Mouse (Mus musculus): ENCODE measurements around the gene Usp12. TPM values are rescaled to one million over a fixed set of nuclear protein-coding genes. Genes with fewer than 3 reads are reported as not detected.

Usp12 gene
- polyA plus RNA-seq (2016; fragmentation: Nextera tagmentation; extraction: Ambion mirVana): 13.1 and 15.4 TPM in 2 replicates

DNA sequence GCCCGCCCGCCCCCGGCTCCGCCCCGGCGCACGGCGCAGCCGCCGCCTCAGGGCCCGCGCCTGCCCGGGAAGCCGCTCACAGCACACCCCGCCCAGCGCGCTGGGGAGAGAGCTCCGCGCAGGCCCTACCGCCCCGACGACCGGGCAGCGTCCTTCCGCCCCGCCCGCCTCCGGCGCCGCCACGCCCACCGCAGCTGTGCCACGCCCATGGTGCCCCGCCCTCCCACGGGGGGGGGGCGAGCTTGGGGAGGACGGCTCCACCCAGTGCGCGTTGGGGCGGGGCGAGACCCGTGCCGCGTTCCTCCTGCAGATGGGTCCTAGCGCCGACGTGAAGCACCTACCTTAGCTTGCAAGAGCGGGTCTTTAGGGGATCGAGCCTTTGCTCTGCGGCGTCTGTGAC, at the start of gene Usp12:
TSS of gene Usp12 (minus strand) at position 154 of the 400 bp plus-strand sequence.
- H3K36me3 ChIP-seq: no peaks in the 10 kb centered on the region
- no peaks in the 10 kb centered on the region for H3K9me3 ChIP-seq
- H3K27ac ChIP-seq: peak within 1 kb of the TSS; percentile 95
- H3K27me3 ChIP-seq (ENCODE audit: insufficient read depth, poor library complexity, severe bottlenecking): no peaks in the 10 kb centered on the region
- H3K4me1 ChIP-seq (replicated peaks): peaks cover 42% of the 10 kb centered on the region
- peak; percentile 99 for DNase-seq (ENCODE audit: low spot score)
- under 1% methylated on average over 45 of the region's 51 CpGs for WGBS
- H3K4me3 ChIP-seq: peak within 1 kb of the TSS; percentile 96

DNA sequence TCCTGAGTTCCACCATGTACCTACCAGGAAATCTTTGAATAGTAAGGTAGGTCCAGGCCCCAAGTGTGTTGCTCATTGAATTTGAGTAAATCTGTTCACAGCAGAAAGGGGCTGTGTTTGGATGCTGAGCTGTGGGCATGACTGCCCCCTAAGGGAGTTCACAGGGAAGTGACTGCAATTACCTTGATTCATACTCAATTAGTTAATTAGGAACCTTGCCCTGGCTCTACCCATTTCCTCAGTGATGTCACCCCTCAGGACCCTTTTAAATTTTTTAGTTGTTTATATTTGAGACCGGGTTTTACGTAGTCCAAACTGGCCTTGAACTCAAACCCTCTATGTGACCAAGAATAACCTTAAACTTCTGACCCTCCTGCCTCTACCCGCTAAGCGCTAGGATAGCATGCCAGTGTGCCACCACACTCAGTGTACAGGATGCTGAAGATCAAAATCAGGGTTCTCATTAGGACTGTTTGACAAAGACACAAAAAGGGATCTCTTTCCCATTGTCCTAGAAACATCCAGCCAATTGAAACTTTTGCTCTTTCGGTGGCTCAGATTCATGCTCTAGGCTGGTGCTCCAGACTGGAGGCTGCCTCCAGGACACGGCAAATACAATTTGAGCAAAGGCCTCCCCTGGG, 49.6 kb upstream of the Usp12 start:
- WGBS: 8% methylated on average over 6 of the region's 6 CpGs
- DNase-seq (ENCODE audit: low spot score): no peak

GRCm38 (mm10) chr5:146841996-146842395, 47.2 kb upstream of the Usp12 start:
- Histone ChIP-seq H3K9me3 (no peaks in the 10 kb centered on the region), H3K36me3 (peaks cover 35% of the 10 kb centered on the region), H3K27me3 (ENCODE audit: insufficient read depth, poor library complexity, severe bottlenecking) (no peaks in the 10 kb centered on the region; the same call in 1 of the 2 replicates), H3K27ac (no peak overlapping the region), H3K4me1 (replicated peaks) (peaks cover 31% of the 10 kb centered on the region), H3K4me3 (no peak overlapping the region)
- WGBS: 97% methylated on average over 4 of the region's 4 CpGs
- DNase-seq (ENCODE audit: low spot score): no peak

More for the DNA sequence above, 49.6 kb upstream of the Usp12 start:
- Histone ChIP-seq H3K27ac (peak overlapping the region; percentile 94), H3K27me3 (ENCODE audit: insufficient read depth, poor library complexity, severe bottlenecking) (no peaks in the 10 kb centered on the region; the same call in 1 of the 2 replicates), H3K4me3 (peak overlapping the region; percentile 86), H3K36me3 (peaks cover 32% of the 10 kb centered on the region), H3K4me1 (replicated peaks) (peaks cover 32% of the 10 kb centered on the region), H3K9me3 (no peaks in the 10 kb centered on the region)

DNA sequence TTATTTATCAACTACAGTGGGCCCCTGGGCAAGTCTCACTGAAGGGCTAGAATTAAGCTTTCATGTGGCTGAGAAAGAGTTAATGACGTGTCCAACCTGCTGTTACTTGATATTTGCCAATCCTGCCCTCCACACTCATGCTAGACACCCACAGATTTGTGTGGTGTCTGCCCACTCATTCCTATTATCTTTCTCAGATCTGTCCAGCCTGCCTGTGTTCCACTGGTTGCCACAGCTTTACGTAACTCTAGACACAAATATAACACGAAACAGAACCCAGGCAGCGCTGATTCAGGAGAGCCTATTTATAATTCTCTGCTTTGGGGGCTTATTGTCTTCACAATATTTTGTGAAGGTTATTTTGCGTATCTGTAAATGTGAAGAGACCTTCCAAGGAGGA, 46.5 kb upstream of the Usp12 start:
- Histone ChIP-seq H3K4me1 (replicated peaks) (peaks cover 24% of the 10 kb centered on the region), H3K27me3 (ENCODE audit: insufficient read depth, poor library complexity, severe bottlenecking) (no peaks in the 10 kb centered on the region; the same call in 1 of the 2 replicates), H3K36me3 (peaks cover 38% of the 10 kb centered on the region), H3K27ac (no peak overlapping the region), H3K9me3 (no peaks in the 10 kb centered on the region), H3K4me3 (no peak overlapping the region)
- no peak for DNase-seq (ENCODE audit: low spot score)
- 91% methylated on average over 5 of the region's 5 CpGs for WGBS

- H3K36me3 ChIP-seq: peaks cover 46% of the 10 kb centered on the region
- H3K9me3 ChIP-seq: no peaks in the 10 kb centered on the region
- H3K4me3 ChIP-seq: no peak overlapping the region
- peaks cover 15% of the 10 kb centered on the region; the same call in 1 of the 2 replicates for H3K4me1 ChIP-seq (replicated peaks)
- H3K27me3 ChIP-seq (ENCODE audit: insufficient read depth, poor library complexity, severe bottlenecking): no peaks in the 10 kb centered on the region
- DNase-seq (ENCODE audit: low spot score): no peak
- WGBS: 88% methylated on average over 4 of the region's 4 CpGs
- no peak overlapping the region for H3K27ac ChIP-seq
Measured at GRCm38 (mm10) chr5:146840422-146840821, 45.6 kb upstream of the Usp12 start.

DNA sequence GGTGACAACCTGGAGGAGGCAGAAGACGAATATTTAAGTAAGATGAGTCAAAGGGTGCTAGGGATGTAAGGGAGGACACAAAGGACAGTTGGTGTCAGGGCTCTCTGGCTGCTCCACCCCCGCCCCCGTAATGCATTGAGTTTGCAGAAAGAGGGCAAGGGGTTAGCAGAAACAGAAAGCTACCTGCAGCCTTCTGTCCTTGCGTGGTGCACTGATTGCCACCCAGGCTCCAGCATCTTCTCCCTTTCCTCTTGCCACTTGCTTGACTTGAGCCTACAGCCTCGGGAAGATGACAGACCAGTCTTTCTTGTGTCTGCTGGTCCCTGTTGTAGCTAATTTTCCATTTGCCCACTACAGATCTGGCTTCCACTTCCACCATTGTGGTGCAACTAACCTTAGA, 45.0 kb upstream of the Usp12 start:
- Histone ChIP-seq H3K4me3 (no peak overlapping the region), H3K27ac (no peak overlapping the region), H3K27me3 (ENCODE audit: insufficient read depth, poor library complexity, severe bottlenecking) (no peaks in the 10 kb centered on the region), H3K9me3 (no peaks in the 10 kb centered on the region), H3K36me3 (peaks cover 53% of the 10 kb centered on the region), H3K4me1 (replicated peaks) (peaks cover 9% of the 10 kb centered on the region; the same call in 1 of the 2 replicates)
- 46% methylated on average over 5 of the region's 5 CpGs for WGBS
- DNase-seq (ENCODE audit: low spot score): no peak

GRCm38 (mm10) chr5:146838836-146839648, 44.2 kb upstream of the Usp12 start:
- H3K4me1 ChIP-seq (replicated peaks): peaks cover 9% of the 10 kb centered on the region

GRCm38 (mm10) chr5:146837967-146838720, 43.3 kb upstream of the Usp12 start:
- peaks cover 12% of the 10 kb centered on the region for H3K4me1 ChIP-seq (replicated peaks)
- WGBS: 71% methylated on average over 7 of the region's 7 CpGs
- DNase-seq (ENCODE audit: low spot score): no peak
- H3K27me3 ChIP-seq (ENCODE audit: insufficient read depth, poor library complexity, severe bottlenecking): no peaks in the 10 kb centered on the region
- no peaks in the 10 kb centered on the region for H3K9me3 ChIP-seq
- H3K27ac ChIP-seq: no peak overlapping the region
- peaks cover 61% of the 10 kb centered on the region for H3K36me3 ChIP-seq
- no peak overlapping the region for H3K4me3 ChIP-seq

More at GRCm38 (mm10) chr5:146838836-146839648, 44.2 kb upstream of the Usp12 start:
- Histone ChIP-seq H3K9me3 (no peaks in the 10 kb centered on the region), H3K4me3 (no peak overlapping the region), H3K27ac (no peak overlapping the region), H3K36me3 (peaks cover 60% of the 10 kb centered on the region), H3K27me3 (ENCODE audit: insufficient read depth, poor library complexity, severe bottlenecking) (no peaks in the 10 kb centered on the region)
- DNase-seq (ENCODE audit: low spot score): no peak
- WGBS: 49% methylated on average over 12 of the region's 12 CpGs

- H3K9me3 ChIP-seq: no peaks in the 10 kb centered on the region
- 89% methylated on average over 8 of the region's 8 CpGs for WGBS
- peak overlapping the region; percentile 97; the same call in 1 of the 2 replicates for H3K4me3 ChIP-seq
- DNase-seq (ENCODE audit: low spot score): no peak
- peaks cover 57% of the 10 kb centered on the region for H3K36me3 ChIP-seq
- no peak overlapping the region for H3K27ac ChIP-seq
- peaks cover 19% of the 10 kb centered on the region for H3K4me1 ChIP-seq (replicated peaks)
- no peaks in the 10 kb centered on the region for H3K27me3 ChIP-seq (ENCODE audit: insufficient read depth, poor library complexity, severe bottlenecking)
Measured at GRCm38 (mm10) chr5:146834959-146835358, 40.2 kb upstream of the Usp12 start.

- DNase-seq (ENCODE audit: low spot score): no peak
- Histone ChIP-seq H3K27ac (peak overlapping the region; percentile 97), H3K9me3 (no peaks in the 10 kb centered on the region), H3K27me3 (ENCODE audit: insufficient read depth, poor library complexity, severe bottlenecking) (no peaks in the 10 kb centered on the region), H3K4me1 (replicated peaks) (peaks cover 19% of the 10 kb centered on the region), H3K4me3 (peak overlapping the region; percentile 97), H3K36me3 (peaks cover 47% of the 10 kb centered on the region)
- 24% methylated on average over 8 of the region's 8 CpGs for WGBS
Measured at GRCm38 (mm10) chr5:146833673-146834201, 38.9 kb upstream of the Usp12 start.

- Histone ChIP-seq H3K27ac (peak within 1 kb of the TSS; percentile 97), H3K9me3 (no peaks in the 10 kb centered on the region), H3K36me3 (peaks cover 39% of the 10 kb centered on the region), H3K4me3 (peak within 1 kb of the TSS; percentile 97), H3K4me1 (replicated peaks) (peaks cover 19% of the 10 kb centered on the region), H3K27me3 (ENCODE audit: insufficient read depth, poor library complexity, severe bottlenecking) (no peaks in the 10 kb centered on the region)
- under 1% methylated on average over 60 of the region's 60 CpGs for WGBS
- peak; percentile 94 for DNase-seq (ENCODE audit: low spot score)
Measured at GRCm38 (mm10) chr5:146832769-146833448, 38.1 kb upstream of the Usp12 start, which contains the start of gene Rpl21. Rpl21 (plus strand) TSS chr5:146832890.

DNA sequence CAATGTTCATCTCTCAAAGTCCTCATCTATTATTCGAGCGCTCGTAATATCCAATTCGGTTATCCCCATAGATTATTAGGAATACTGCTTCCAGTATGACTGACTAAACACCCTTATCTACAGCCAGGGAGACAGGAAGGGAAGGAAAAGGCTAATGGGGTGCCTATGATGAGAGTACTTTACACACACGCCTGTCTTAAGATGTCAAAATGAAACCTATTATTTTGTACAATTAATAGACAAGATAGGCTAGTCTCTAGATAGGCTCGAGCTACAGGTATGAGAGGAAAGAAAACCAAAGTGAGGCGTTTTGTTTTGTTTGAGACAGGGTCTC, 37.6 kb upstream of the Usp12 start:
- 57% methylated on average over 7 of the region's 7 CpGs for WGBS
- no peaks in the 10 kb centered on the region for H3K9me3 ChIP-seq
- H3K36me3 ChIP-seq: peaks cover 34% of the 10 kb centered on the region
- peaks cover 19% of the 10 kb centered on the region for H3K4me1 ChIP-seq (replicated peaks)
- H3K4me3 ChIP-seq: peak overlapping the region; percentile 97
- DNase-seq (ENCODE audit: low spot score): no peak
- peak overlapping the region; percentile 97 for H3K27ac ChIP-seq
- H3K27me3 ChIP-seq (ENCODE audit: insufficient read depth, poor library complexity, severe bottlenecking): no peaks in the 10 kb centered on the region

All from hindbrain, embryonic 10.5 days (tissue).